Mouse (Mus musculus): ENCODE measurements around the gene Reep3. TPM values are rescaled to one million over a fixed set of nuclear protein-coding genes. Genes with fewer than 3 reads are reported as not detected.
A peak's percentile ranks its signal among the peaks of the same experiment; 100 is the strongest.

Reep3 gene
- polyA plus RNA-seq, 1 experiment from 2014 or later, result 31.7 TPM

- WGBS, result 95% methylated on average over 5 of the region's 5 CpGs
- no peak for DNase-seq (ENCODE audit: low spot score)
- peaks cover 23% of the 10 kb centered on the region for H3K36me3 ChIP-seq
- H3K9me3 ChIP-seq (replicated peaks), result no peaks in the 10 kb centered on the region
- H3K4me1 ChIP-seq, result 0 out of 2 replicates have a peak, but pooled peaks cover 5% of the 10 kb centered on the region
- no peak overlapping the region for H3K4me3 ChIP-seq
- no peak overlapping the region for H3K27ac ChIP-seq (replicated peaks)
- no peaks in the 10 kb centered on the region for H3K27me3 ChIP-seq (ENCODE audit: low read depth, poor library complexity, severe bottlenecking)
These were observed 9.1 kb downstream of the Reep3 start for GRCm38 (mm10) chr10:67087447-67088226.

- 88% methylated on average over 7 of the region's 7 CpGs for WGBS
- Histone ChIP-seq H3K9me3 (replicated peaks) (no peaks in the 10 kb centered on the region), H3K27me3 (ENCODE audit: low read depth, poor library complexity, severe bottlenecking) (no peaks in the 10 kb centered on the region), H3K4me1 (0 out of 2 replicates have a peak, but pooled peaks cover 5% of the 10 kb centered on the region), H3K4me3 (no peak overlapping the region), H3K27ac (replicated peaks) (no peak overlapping the region), H3K36me3 (peaks cover 11% of the 10 kb centered on the region)
- DNase-seq (ENCODE audit: low spot score), result no peak
These were observed 10.8 kb downstream of the Reep3 start for GRCm38 (mm10) chr10:67085916-67086315.

GRCm38 (mm10) chr10:67085124-67085523, 11.6 kb downstream of the Reep3 start:
- 0 out of 2 replicates have a peak, but pooled peaks cover 5% of the 10 kb centered on the region for H3K4me1 ChIP-seq
- WGBS, result 94% methylated on average over 10 of the region's 10 CpGs
- H3K27me3 ChIP-seq (ENCODE audit: low read depth, poor library complexity, severe bottlenecking), result no peaks in the 10 kb centered on the region
- no peak overlapping the region for H3K27ac ChIP-seq (replicated peaks)
- no peak for DNase-seq (ENCODE audit: low spot score)
- no peaks in the 10 kb centered on the region for H3K9me3 ChIP-seq (replicated peaks)
- H3K36me3 ChIP-seq, result peaks cover 7% of the 10 kb centered on the region; the same call in 1 of the 2 replicates
- H3K4me3 ChIP-seq, result no peak overlapping the region

GRCm38 (mm10) chr10:67083446-67084166, 13.1 kb downstream of the Reep3 start:
- peaks cover 4% of the 10 kb centered on the region; the same call in 1 of the 2 replicates for H3K36me3 ChIP-seq
- DNase-seq (ENCODE audit: low spot score), result no peak
- H3K27me3 ChIP-seq (ENCODE audit: low read depth, poor library complexity, severe bottlenecking), result no peaks in the 10 kb centered on the region
- 76% methylated on average over 10 of the region's 10 CpGs for WGBS
- H3K4me1 ChIP-seq, result peaks cover 11% of the 10 kb centered on the region
- H3K9me3 ChIP-seq (replicated peaks), result no peaks in the 10 kb centered on the region
- H3K4me3 ChIP-seq, result no peak overlapping the region
- 0 out of 2 replicates have a peak overlapping the region, but pooled peaks have one; percentile 6 for H3K27ac ChIP-seq (replicated peaks)

GRCm38 (mm10) chr10:67082531-67082930, 14.2 kb downstream of the Reep3 start:
- Histone ChIP-seq H3K36me3 (peaks cover under 1% of the 10 kb centered on the region; the same call in 1 of the 2 replicates), H3K9me3 (replicated peaks) (no peaks in the 10 kb centered on the region), H3K4me1 (peaks cover 11% of the 10 kb centered on the region), H3K27me3 (ENCODE audit: low read depth, poor library complexity, severe bottlenecking) (no peaks in the 10 kb centered on the region), H3K27ac (replicated peaks) (no peak overlapping the region), H3K4me3 (no peak overlapping the region)
- no peak for DNase-seq (ENCODE audit: low spot score)
- WGBS, result 81% methylated on average over 4 of the region's 4 CpGs

- WGBS, result 90% methylated on average over 18 of the region's 18 CpGs
- Histone ChIP-seq H3K9me3 (replicated peaks) (no peaks in the 10 kb centered on the region), H3K4me3 (no peak overlapping the region), H3K4me1 (peaks cover 13% of the 10 kb centered on the region), H3K36me3 (no peaks in the 10 kb centered on the region), H3K27ac (replicated peaks) (no peak overlapping the region), H3K27me3 (ENCODE audit: low read depth, poor library complexity, severe bottlenecking) (no peaks in the 10 kb centered on the region)
- DNase-seq (ENCODE audit: low spot score), result no peak
These were observed 15.3 kb downstream of the Reep3 start for GRCm38 (mm10) chr10:67081206-67082007.

- Histone ChIP-seq H3K4me3 (no peak overlapping the region), H3K36me3 (no peaks in the 10 kb centered on the region), H3K4me1 (peaks cover 14% of the 10 kb centered on the region), H3K9me3 (replicated peaks) (no peaks in the 10 kb centered on the region), H3K27me3 (ENCODE audit: low read depth, poor library complexity, severe bottlenecking) (no peaks in the 10 kb centered on the region), H3K27ac (replicated peaks) (no peak overlapping the region)
- no peak for DNase-seq (ENCODE audit: low spot score)
- 70% methylated on average over 4 of the region's 4 CpGs for WGBS
These were observed 17.7 kb downstream of the Reep3 start for GRCm38 (mm10) chr10:67079030-67079429.

GRCm38 (mm10) chr10:67075931-67076878, 20.5 kb downstream of the Reep3 start:
- WGBS, result 81% methylated on average over 21 of the region's 21 CpGs
- H3K4me1 ChIP-seq, result peaks cover 9% of the 10 kb centered on the region
- no peaks in the 10 kb centered on the region for H3K27me3 ChIP-seq (ENCODE audit: low read depth, poor library complexity, severe bottlenecking)
- H3K36me3 ChIP-seq, result no peaks in the 10 kb centered on the region
- no peak for DNase-seq (ENCODE audit: low spot score)
- no peak overlapping the region for H3K27ac ChIP-seq (replicated peaks)
- no peak overlapping the region for H3K4me3 ChIP-seq
- 0 out of 2 replicates have a peak, but pooled peaks cover 5% of the 10 kb centered on the region for H3K9me3 ChIP-seq (replicated peaks)

- Histone ChIP-seq H3K4me1 (0 out of 2 replicates have a peak, but pooled peaks cover 4% of the 10 kb centered on the region), H3K9me3 (replicated peaks) (peaks cover 8% of the 10 kb centered on the region; the same call in 1 of the 2 replicates), H3K27me3 (ENCODE audit: low read depth, poor library complexity, severe bottlenecking) (no peaks in the 10 kb centered on the region), H3K27ac (replicated peaks) (no peak overlapping the region), H3K4me3 (no peak overlapping the region), H3K36me3 (0 out of 2 replicates have a peak, but pooled peaks cover 2% of the 10 kb centered on the region)
- no peak for DNase-seq (ENCODE audit: low spot score)
- WGBS, result 96% methylated on average over 8 of the region's 8 CpGs
These were observed 23.2 kb downstream of the Reep3 start for GRCm38 (mm10) chr10:67073577-67073976.

GRCm38 (mm10) chr10:67072600-67072999, 24.1 kb downstream of the Reep3 start:
- Histone ChIP-seq H3K36me3 (0 out of 2 replicates have a peak, but pooled peaks cover 6% of the 10 kb centered on the region), H3K27ac (replicated peaks) (no peak overlapping the region), H3K4me3 (no peak overlapping the region), H3K4me1 (0 out of 2 replicates have a peak, but pooled peaks cover 4% of the 10 kb centered on the region), H3K27me3 (ENCODE audit: low read depth, poor library complexity, severe bottlenecking) (no peaks in the 10 kb centered on the region), H3K9me3 (replicated peaks) (peaks cover 8% of the 10 kb centered on the region; the same call in 1 of the 2 replicates)
- no peak for DNase-seq (ENCODE audit: low spot score)
- 94% methylated on average over 4 of the region's 4 CpGs for WGBS

GRCm38 (mm10) chr10:67071884-67072283, 24.9 kb downstream of the Reep3 start:
- Histone ChIP-seq H3K9me3 (replicated peaks) (peaks cover 8% of the 10 kb centered on the region; the same call in 1 of the 2 replicates), H3K27me3 (ENCODE audit: low read depth, poor library complexity, severe bottlenecking) (no peaks in the 10 kb centered on the region), H3K36me3 (0 out of 2 replicates have a peak, but pooled peaks cover 6% of the 10 kb centered on the region), H3K4me3 (no peak overlapping the region), H3K4me1 (0 out of 2 replicates have a peak, but pooled peaks cover 4% of the 10 kb centered on the region), H3K27ac (replicated peaks) (no peak overlapping the region)
- 86% methylated on average over 5 of the region's 5 CpGs for WGBS
- no peak for DNase-seq (ENCODE audit: low spot score)

Measured in midbrain, embryonic 10.5 days (tissue).